Mouse (Mus musculus) myocyte (in vitro differentiated cells): Measurements from ENCODE around the gene Acss1. TPM values are rescaled to one million over a fixed set of nuclear protein-coding genes. Genes with fewer than 3 reads are reported as not detected.

Experiments
- H3K27me3 ChIP-seq: one replicate; pipeline ENCODE4 v1.6.1; 2011; ENCODE audit not compliant: control insufficient read depth, insufficient read depth, insufficient read length
- H3K36me3 ChIP-seq: one replicate; pipeline ENCODE4 v1.6.1; 2011; ENCODE audit not compliant: control insufficient read depth, insufficient read depth
- H3K4me2 ChIP-seq: one replicate; pipeline ENCODE4 v1.6.1; 2011; ENCODE audit warnings: low read depth, control low read depth
- H3K4me3 ChIP-seq: one replicate; pipeline ENCODE4 v1.5.1; 2011; ENCODE audit warnings: mild to moderate bottlenecking, control low read depth, moderate library complexity
- H3K79me2 ChIP-seq: one replicate; pipeline ENCODE4 v1.6.1; 2011; ENCODE audit not compliant: control insufficient read depth, insufficient read depth
- H3ac ChIP-seq: one replicate; pipeline ENCODE4 v1.6.1; 2011; ENCODE audit not compliant: control insufficient read depth, insufficient read length
- CEBPB ChIP-seq: IDR thresholded peaks from 2 replicates; pipeline ENCODE4 v1.6.1; 2011; ENCODE audit warnings: mild to moderate bottlenecking, moderate library complexity; ENCODE audit not compliant: poor library complexity, insufficient read depth, severe bottlenecking
- E2F4 ChIP-seq: IDR thresholded peaks from one replicate; pipeline ENCODE4 v1.6.1; 2011; ENCODE audit warnings: mild to moderate bottlenecking, control low read depth, moderate library complexity; ENCODE audit not compliant: insufficient read depth
- MAX ChIP-seq: IDR thresholded peaks from one replicate; pipeline ENCODE4 v1.6.1; 2011; ENCODE audit warnings: low read depth, mild to moderate bottlenecking, control low read depth
- MYOD1 ChIP-seq, 3 experiments: IDR thresholded peaks; one replicate each; pipeline ENCODE4 v1.6.1; 2011; ENCODE audit warnings: control low read depth in 2 of 3, low read depth in 2 of 3, mild to moderate bottlenecking in 2 of 3, moderate library complexity in 1 of 3; ENCODE audit not compliant: insufficient read length in 2 of 3, control insufficient read depth in 1 of 3
- MYOG ChIP-seq, 3 experiments: IDR thresholded peaks; one replicate each; pipeline ENCODE4 v1.6.1; 2011; ENCODE audit warnings: control low read depth in 2 of 3, low read depth in 2 of 3, mild to moderate bottlenecking in 2 of 3; ENCODE audit not compliant: insufficient read length in 2 of 3, control insufficient read depth in 1 of 3, insufficient read depth in 1 of 3
- POLR2A ChIP-seq: IDR thresholded peaks from one replicate; pipeline ENCODE4 v1.6.1; 2011; ENCODE audit warnings: low read depth, mild to moderate bottlenecking, control low read depth, moderate library complexity; ENCODE audit not compliant: insufficient read length
- POLR2AphosphoS2 ChIP-seq: IDR thresholded peaks from one replicate; pipeline ENCODE4 v1.6.1; 2011; ENCODE audit warnings: low read depth, control low read depth; ENCODE audit not compliant: insufficient read length
- REST ChIP-seq: IDR thresholded peaks from one replicate; pipeline ENCODE4 v1.6.1; 2011; ENCODE audit warnings: mild to moderate bottlenecking, control low read depth, moderate library complexity; ENCODE audit not compliant: insufficient read depth, insufficient read length
- SRF ChIP-seq: IDR thresholded peaks from one replicate; pipeline ENCODE4 v1.6.1; 2011; ENCODE audit warnings: low read depth; ENCODE audit not compliant: control insufficient read depth, insufficient read length
- TCF12 ChIP-seq: IDR thresholded peaks from one replicate; pipeline ENCODE4 v1.6.1; 2011; ENCODE audit warnings: mild to moderate bottlenecking, control low read depth; ENCODE audit not compliant: poor library complexity, insufficient read depth, severe bottlenecking
- TCF3 ChIP-seq: IDR thresholded peaks from one replicate; pipeline ENCODE4 v1.6.1; 2011; ENCODE audit warnings: low read depth, control low read depth; ENCODE audit not compliant: insufficient read length
- USF1 ChIP-seq: IDR thresholded peaks from one replicate; pipeline ENCODE4 v1.6.1; 2011; ENCODE audit warnings: low read depth, mild to moderate bottlenecking, control low read depth, moderate library complexity
- polyA plus RNA-seq: library from polyadenylated mRNA; unstranded; fragments of >200 nt; fragmentation: generic; extraction: Trizol; gene quantifications from one replicate; pipeline ENCODE4 v1.2.1, GENCODE M21; 2012; ENCODE audit warnings: missing spikeins

Gene Acss1
- polyA plus RNA-seq, 1 experiment = not detected

DNA sequence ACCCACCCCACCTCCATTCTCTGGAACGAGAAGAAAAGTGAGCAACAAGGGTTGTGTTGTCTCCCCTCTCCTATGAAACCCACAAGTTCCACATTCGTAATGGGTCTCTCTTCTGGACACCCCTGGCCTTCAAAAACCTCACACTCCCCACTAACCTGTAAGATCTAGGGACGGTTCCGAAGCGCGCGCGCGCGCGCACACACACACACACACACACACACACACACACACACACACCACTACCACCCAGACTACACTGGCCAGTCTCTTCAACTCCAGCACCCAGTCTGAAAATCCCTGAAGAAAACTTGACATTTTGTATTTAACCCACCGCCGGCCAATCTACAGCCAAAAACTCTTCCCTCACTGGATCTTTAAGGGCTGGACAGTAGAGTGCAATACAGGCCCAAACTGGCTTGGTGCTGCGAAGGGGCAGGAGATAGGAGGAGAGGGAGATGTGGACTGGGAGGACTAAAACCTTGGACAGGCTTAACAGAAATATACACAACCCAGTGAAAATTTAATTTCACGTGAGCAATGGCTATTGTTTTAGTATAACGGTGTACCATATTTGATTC is 21.0 kb upstream of the Acss1 start, which contains the start of gene Vsx1:
Vsx1 (minus strand) TSS at position 138 of the 578 bp plus-strand sequence.
- Histone ChIP-seq H3K4me2 (no peak within 1 kb of the TSS), H3K27me3 (peaks cover 55% of the 10 kb centered on the region), H3K36me3 (no peaks in the 10 kb centered on the region), H3K79me2 (no peaks in the 10 kb centered on the region), H3K4me3 (no peak within 1 kb of the TSS), H3ac (no peak within 1 kb of the TSS)
- TF ChIP-seq TCF12 (no peak), MYOG (IDR thresholded peaks at IDR 0.05; ENCODE audit: control insufficient read depth in 1 of 3, insufficient read depth in 1 of 3, insufficient read length in 2 of 3, low read depth in 2 of 3) (no peak), POLR2AphosphoS2 (no peak), POLR2A (no peak), CEBPB (no peak), USF1 (no peak), MAX (no peak)

DNA sequence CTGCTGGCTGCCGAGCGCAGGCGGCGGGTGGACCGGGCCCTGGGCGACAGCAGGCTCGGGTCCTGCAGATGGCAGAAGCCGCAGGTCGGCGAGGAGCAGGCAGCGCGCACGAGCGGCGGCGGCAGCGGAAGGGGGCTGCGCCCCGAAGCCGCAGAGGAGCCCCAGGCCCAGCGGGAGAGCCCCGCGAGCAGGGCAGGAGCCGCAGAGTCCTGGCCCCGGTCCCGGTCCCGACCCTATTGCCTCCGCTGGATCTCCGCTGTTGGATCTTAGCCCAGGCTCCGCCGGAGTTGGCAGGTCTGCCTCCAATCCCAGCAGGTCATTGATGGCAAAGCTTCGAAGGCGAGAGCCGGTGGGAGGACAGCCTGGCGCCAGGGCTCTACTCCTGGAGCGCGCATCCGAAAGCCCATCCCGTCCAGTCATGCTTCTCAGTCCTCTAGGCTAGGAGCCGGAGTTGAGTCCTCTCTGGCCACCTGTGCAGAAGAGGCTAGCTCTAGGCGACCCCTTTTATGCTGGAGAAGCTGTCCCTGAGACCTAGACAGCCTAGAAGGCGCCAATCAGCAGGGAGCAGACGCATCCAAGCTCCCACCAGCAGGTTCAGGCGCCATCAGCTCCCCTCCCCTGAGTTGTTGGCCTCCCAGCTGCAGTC is 20.4 kb upstream of the Acss1 start:
- no peaks in the 10 kb centered on the region for H3K79me2 ChIP-seq
- peaks cover 55% of the 10 kb centered on the region for H3K27me3 ChIP-seq
- no peak overlapping the region for H3ac ChIP-seq
- no peaks in the 10 kb centered on the region for H3K36me3 ChIP-seq
- no peak overlapping the region for H3K4me2 ChIP-seq
- no peak for TF ChIP-seq SRF
- TF ChIP-seq MAX = no peak
- TF ChIP-seq USF1 = no peak
- TF ChIP-seq CEBPB = no peak
- no peak for TF ChIP-seq MYOD1 (IDR thresholded peaks at IDR 0.05; ENCODE audit: control insufficient read depth in 1 of 3, insufficient read length in 2 of 3, low read depth in 2 of 3)
- no peak for TF ChIP-seq MYOG (IDR thresholded peaks at IDR 0.05; ENCODE audit: control insufficient read depth in 1 of 3, insufficient read depth in 1 of 3, insufficient read length in 2 of 3, low read depth in 2 of 3)
- TF ChIP-seq TCF12 = no peak
- TF ChIP-seq TCF3 = no peak
- no peak for TF ChIP-seq REST
- TF ChIP-seq POLR2AphosphoS2 = no peak
- TF ChIP-seq POLR2A = no peak
- TF ChIP-seq E2F4 = no peak
- no peak overlapping the region for H3K4me3 ChIP-seq

DNA sequence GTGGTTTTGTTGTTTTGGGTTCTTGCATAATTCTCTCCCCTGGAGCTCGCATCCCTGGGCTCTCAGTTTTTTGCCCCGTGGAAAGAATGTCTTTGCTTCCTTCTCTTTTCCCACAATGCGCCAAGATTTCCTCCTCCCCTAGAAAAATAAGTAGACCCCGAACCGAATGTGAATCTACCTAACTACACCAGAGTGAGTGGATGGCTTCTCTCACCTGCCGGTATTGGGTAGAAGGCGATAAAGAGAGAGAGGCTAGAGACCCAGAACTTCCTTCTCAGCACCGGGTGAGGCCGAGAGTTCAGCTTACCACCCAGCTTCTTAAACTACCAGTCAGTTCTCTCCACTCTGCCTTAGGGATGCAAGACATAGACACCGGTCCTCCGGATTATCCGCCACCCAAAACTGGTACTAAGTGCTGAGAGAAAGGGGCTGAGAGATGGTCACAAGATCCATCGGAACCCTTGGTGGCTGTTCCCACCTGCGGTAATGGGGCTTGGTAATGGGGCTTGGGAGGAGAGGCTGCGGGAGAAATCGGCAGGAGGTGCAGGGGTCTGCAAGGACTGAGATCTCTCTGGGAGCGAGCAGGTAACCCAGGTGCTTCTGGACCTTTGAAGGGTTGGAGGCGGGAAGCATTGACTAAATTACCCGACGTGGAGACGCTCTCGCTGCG is 19.7 kb upstream of the Acss1 start:
- no peak overlapping the region for H3ac ChIP-seq
- TF ChIP-seq TCF12 = no peak
- no peak for TF ChIP-seq CEBPB
- no peak for TF ChIP-seq TCF3
- no peak for TF ChIP-seq E2F4
- TF ChIP-seq MYOG (IDR thresholded peaks at IDR 0.05; ENCODE audit: control insufficient read depth in 1 of 3, insufficient read depth in 1 of 3, insufficient read length in 2 of 3, low read depth in 2 of 3) = no peak
- no peak for TF ChIP-seq POLR2A
- TF ChIP-seq MAX = no peak
- no peak for TF ChIP-seq REST
- H3K4me3 ChIP-seq = no peak overlapping the region
- H3K27me3 ChIP-seq = peaks cover 55% of the 10 kb centered on the region
- no peaks in the 10 kb centered on the region for H3K36me3 ChIP-seq
- H3K79me2 ChIP-seq = no peaks in the 10 kb centered on the region
- no peak overlapping the region for H3K4me2 ChIP-seq

DNA sequence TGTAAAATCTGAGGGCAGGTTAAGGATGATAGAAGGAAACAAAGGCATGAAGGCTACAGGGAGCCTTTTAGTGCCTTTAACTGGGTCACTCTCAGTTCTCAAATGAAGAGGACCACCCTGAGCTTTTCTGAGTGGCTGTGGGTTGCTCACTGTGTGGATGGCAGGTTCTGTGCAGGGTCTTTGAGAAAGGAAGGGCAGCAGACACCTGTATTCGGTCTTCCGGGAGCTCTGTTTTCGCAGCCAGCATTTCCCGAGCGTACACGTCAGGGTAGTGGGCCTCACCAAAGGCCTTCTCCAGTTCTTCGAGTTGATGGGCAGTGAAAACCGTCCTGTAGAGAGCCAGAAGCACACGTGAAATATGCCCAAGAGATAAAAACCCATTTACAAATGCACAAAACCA is 17.1 kb upstream of the Acss1 start:
- Histone ChIP-seq H3K79me2 (no peaks in the 10 kb centered on the region), H3K36me3 (no peaks in the 10 kb centered on the region), H3K4me2 (no peak overlapping the region), H3K27me3 (peaks cover 45% of the 10 kb centered on the region), H3K4me3 (no peak overlapping the region), H3ac (no peak overlapping the region)
- TF ChIP-seq CEBPB (no peak), POLR2A (no peak), POLR2AphosphoS2 (no peak), TCF3 (no peak)

DNA sequence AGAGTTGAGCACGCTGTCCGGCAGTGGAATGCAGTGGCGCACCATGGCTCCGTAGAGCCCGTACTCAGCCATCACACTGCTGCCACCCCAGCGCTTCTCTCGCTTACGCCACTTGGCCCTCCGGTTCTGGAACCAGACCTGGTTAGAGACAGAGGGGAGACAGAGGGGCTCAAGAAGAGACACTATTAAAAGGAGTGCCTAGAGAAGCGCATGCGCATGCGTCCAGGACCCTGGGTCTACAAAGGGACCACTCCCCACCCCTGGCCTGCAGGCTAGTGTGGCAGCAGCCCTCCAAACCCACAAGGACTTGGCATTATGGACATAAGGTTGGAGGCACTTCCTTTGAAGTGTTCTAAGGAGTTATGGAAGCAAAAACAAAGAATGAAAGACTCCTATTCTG is 16.2 kb upstream of the Acss1 start:
- no peaks in the 10 kb centered on the region for H3K36me3 ChIP-seq
- no peak for TF ChIP-seq SRF
- TF ChIP-seq USF1 = no peak
- TF ChIP-seq POLR2A = no peak
- no peak for TF ChIP-seq MYOG (IDR thresholded peaks at IDR 0.05; ENCODE audit: control insufficient read depth in 1 of 3, insufficient read depth in 1 of 3, insufficient read length in 2 of 3, low read depth in 2 of 3)
- no peak for TF ChIP-seq TCF3
- H3K4me3 ChIP-seq = no peak overlapping the region
- H3ac ChIP-seq = no peak overlapping the region
- H3K79me2 ChIP-seq = no peaks in the 10 kb centered on the region
- no peak overlapping the region for H3K4me2 ChIP-seq
- peaks cover 38% of the 10 kb centered on the region for H3K27me3 ChIP-seq
